Mouse (Mus musculus) neutrophil, adult 5-6 weeks (primary cell): ENCODE results near the gene Pigb. TPM values are rescaled to one million over a fixed set of nuclear protein-coding genes. Genes with fewer than 3 reads are reported as not detected.

Experiments used
- ATAC-seq: fragments of 151-379, 151-347 bp; 2 replicates; pipeline ENCODE4 v1.8.0; 2017; ENCODE audit warnings: mild to moderate bottlenecking, moderate TSS enrichment; ENCODE audit not compliant: insufficient number of reproducible peaks, poor library complexity, low FRiP score, severe bottlenecking; ENCODE audit errors: extremely low read depth
- total RNA-seq: library from RNA; stranded (forward); fragments of 200-1000 nt; gene quantifications from 2 replicates; pipeline ENCODE4 v1.2.3, GENCODE M21; 2017

The Pigb gene
- total RNA-seq, 1 experiment from 2014 or later = 10.8 TPM

- peak; percentile 82 for ATAC-seq
These were observed 81.4 kb downstream of the Pigb start, which contains the start of the genes Dyx1c1 and Gm44503 for GRCm38 (mm10) chr9:72958521-72959450. Gene Dyx1c1, plus strand, starts transcription at chr9:72958785. Gene Gm44503, plus strand, starts transcription at chr9:72958852.

Other genes with a start within 250 kb of the Pigb start
- gene Prtg, start 233.5 kb downstream of the Pigb start, total RNA-seq = 0.12 TPM in 1 of 2 replicates, not detected in the other
- gene Pygo1, start 114.7 kb downstream of the Pigb start, total RNA-seq = 0.12 TPM in 1 of 2 replicates, not detected in the other
- gene Dyx1c1, start 81.6 kb downstream of the Pigb start, total RNA-seq = 1.5 and 1.7 TPM in 2 replicates
- 0.58 TPM in 1 of 2 replicates, not detected in the other for gene Gm44503, start 81.5 kb downstream of the Pigb start, total RNA-seq
- gene Ccpg1os, start 55.0 kb downstream of the Pigb start, total RNA-seq = 19.4 and 19.9 TPM in 2 replicates
- gene Ccpg1, start 54.9 kb downstream of the Pigb start, total RNA-seq = 527 and 583 TPM in 2 replicates
- 150 and 155 TPM in 2 replicates for gene Rab27a, start 4.5 kb upstream of the Pigb start, total RNA-seq
- 8.7 and 10.7 TPM in 2 replicates for gene Khdc3, start 61.5 kb upstream of the Pigb start, total RNA-seq
- gene Gm20509, start 62.1 kb upstream of the Pigb start, total RNA-seq = not detected in 2 replicates
- gene Rsl24d1, start 73.0 kb upstream of the Pigb start, total RNA-seq = 38.6 and 52.1 TPM in 2 replicates